Mouse (Mus musculus): ENCODE results near the gene Slc39a11. TPM values are rescaled to one million over a fixed set of nuclear protein-coding genes. Genes with fewer than 3 reads are reported as not detected.

Slc39a11 gene
- polyA plus RNA-seq, 1 experiment from 2014 or later = 31.2 TPM

DNA sequence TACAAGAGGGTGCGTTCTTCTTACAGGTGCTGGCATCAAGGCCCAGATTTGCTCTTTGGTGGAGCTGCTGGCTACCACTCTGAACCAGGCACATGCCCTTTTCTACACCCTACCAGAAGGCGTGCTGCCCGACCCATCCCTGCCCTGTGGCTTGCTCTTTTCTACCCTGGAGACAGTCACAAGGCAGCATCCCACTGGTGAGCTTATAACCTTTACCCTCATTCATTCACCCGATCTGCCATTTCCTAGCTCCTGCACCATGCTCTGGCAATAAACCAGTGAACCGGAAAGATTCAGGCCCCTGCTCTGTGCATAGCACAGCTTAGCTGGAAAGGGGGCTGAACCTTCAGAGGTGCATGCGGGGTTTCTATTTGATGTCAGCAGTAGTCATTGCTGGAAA is 2.6 kb upstream of the Slc39a11 start:
- Histone ChIP-seq H3K9me3 (no peaks in the 10 kb centered on the region), H3K27ac (no peak overlapping the region), H3K4me3 (replicated peaks) (no peak overlapping the region), H3K36me3 (peaks cover 60% of the 10 kb centered on the region), H3K4me1 (replicated peaks) (peaks cover 29% of the 10 kb centered on the region), H3K9ac (replicated peaks) (no peak overlapping the region), H3K27me3 (0 out of 2 replicates have a peak, but pooled peaks cover 5% of the 10 kb centered on the region), H3K4me2 (replicated peaks) (no peak overlapping the region)
- ATAC-seq = no peak
- 91% methylated on average over 6 of the region's 6 CpGs for WGBS

DNA sequence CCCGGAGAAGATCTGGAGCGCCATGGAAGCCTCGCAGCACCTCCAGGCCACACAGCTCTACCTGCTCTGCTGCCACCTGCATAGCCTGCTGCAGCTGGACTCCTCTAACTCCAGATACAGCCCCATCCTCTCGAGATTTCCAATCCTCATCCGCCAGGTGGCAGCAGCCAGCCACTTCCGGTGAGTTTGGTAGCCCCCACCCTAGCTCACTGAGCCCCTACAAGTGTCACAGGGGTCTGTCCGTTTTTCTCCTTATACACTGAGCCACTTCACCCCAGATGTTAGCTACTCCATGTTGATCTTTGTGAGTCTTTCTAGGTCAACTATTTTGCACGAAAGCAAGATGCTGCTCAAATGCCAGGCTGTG is 2.0 kb upstream of the Slc39a11 start:
- Histone ChIP-seq H3K9me3 (no peaks in the 10 kb centered on the region), H3K4me1 (replicated peaks) (peaks cover 29% of the 10 kb centered on the region), H3K4me2 (replicated peaks) (no peak overlapping the region), H3K4me3 (replicated peaks) (no peak overlapping the region), H3K9ac (replicated peaks) (no peak overlapping the region), H3K27me3 (0 out of 2 replicates have a peak, but pooled peaks cover 7% of the 10 kb centered on the region), H3K27ac (peak overlapping the region; percentile 48; the same call in 1 of the 2 replicates), H3K36me3 (peaks cover 54% of the 10 kb centered on the region)
- whole genome bisulfite sequencing = 46% methylated on average over 8 of the region's 8 CpGs
- peak; percentile 25; the same call in 1 of the 2 replicates for ATAC-seq

DNA sequence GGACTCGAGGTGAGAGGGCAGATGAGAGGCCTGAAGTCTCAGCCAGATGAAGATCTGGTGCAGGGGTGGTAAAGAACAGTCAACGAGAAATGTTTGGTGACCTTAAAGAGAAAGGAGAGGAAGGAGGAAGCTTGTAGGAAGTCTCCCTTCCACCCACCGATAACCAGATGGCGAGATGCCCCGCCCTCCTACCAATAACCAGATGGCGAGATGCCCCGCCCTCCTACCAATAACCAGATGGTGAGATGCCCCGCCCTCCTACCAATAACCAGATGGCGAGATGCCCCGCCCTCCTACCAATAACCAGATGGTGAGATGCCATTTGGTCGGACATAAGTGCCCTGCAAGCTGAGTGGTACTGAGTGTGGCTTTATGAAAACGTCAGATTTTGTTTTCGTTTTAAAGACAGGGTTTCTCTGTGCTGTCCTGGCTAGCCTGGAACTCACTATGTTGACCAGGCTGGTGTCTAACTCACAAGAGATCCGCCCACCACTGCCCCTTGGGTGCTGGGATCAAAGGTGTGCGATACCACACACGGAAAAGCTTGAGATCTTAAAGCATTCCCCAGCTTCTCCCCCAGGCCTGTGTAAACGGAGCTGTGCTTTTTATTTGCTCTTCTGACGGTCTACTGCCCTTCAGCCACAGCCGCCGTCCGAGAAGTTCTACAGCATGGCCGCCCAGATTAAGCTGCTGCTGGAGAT is 1.5 kb upstream of the Slc39a11 start:
- WGBS = 70% methylated on average over 22 of the region's 22 CpGs
- peak; percentile 9; the same call in 1 of the 2 replicates for ATAC-seq
- H3K9me3 ChIP-seq = no peaks in the 10 kb centered on the region
- H3K27ac ChIP-seq = peak overlapping the region; percentile 49; the same call in 1 of the 2 replicates
- 0 out of 2 replicates have a peak, but pooled peaks cover 12% of the 10 kb centered on the region for H3K27me3 ChIP-seq
- H3K4me3 ChIP-seq (replicated peaks) = no peak overlapping the region
- H3K4me2 ChIP-seq (replicated peaks) = peak overlapping the region; percentile 66
- peaks cover 49% of the 10 kb centered on the region for H3K36me3 ChIP-seq
- no peak overlapping the region for H3K9ac ChIP-seq (replicated peaks)
- H3K4me1 ChIP-seq (replicated peaks) = peaks cover 29% of the 10 kb centered on the region

DNA sequence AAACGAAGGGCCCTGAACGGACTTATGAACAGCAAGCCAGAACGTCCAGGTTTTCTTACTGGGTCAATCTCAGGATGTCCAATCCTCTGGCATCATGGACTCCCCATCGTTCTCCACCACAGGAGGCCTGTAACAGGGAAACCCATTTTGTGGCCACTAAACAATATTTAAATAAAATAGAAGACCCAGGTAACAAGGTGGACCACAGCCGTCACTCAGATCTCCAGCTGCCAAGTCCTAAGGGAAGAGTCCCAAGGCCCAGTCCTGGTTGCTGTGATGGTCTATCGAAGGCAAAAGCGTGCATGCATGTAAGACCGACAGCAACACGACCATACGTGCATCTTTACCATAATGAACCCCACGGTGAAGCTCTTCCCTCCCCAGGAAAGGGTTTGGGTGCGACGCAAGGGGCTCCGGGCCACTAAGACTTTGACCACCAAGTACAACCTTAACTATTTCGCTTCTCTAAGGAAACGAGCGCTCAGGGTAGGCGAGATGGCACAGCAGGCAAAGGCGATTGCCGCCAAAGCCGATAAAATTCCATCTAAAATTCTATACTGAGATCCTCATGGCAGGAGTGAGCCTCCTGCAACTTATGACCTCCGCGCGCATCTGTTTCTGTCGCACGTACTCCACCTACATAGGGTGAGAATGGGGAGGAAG is 1.1 kb downstream of the Slc39a11 start, which contains the start of gene Cog1:
Gene Cog1 (plus strand): TSS at position 480 of the 663 bp plus-strand sequence.
- ATAC-seq = no peak
- WGBS = 41% methylated on average over 26 of the region's 26 CpGs
- H3K4me1 ChIP-seq (replicated peaks) = peaks cover 29% of the 10 kb centered on the region
- H3K27me3 ChIP-seq = 0 out of 2 replicates have a peak, but pooled peaks cover 15% of the 10 kb centered on the region
- H3K27ac ChIP-seq = peak within 1 kb of the TSS; percentile 92
- peak within 1 kb of the TSS; percentile 66 for H3K4me2 ChIP-seq (replicated peaks)
- H3K4me3 ChIP-seq (replicated peaks) = peak within 1 kb of the TSS; percentile 80
- H3K9me3 ChIP-seq = no peaks in the 10 kb centered on the region
- peaks cover 23% of the 10 kb centered on the region for H3K36me3 ChIP-seq
- H3K9ac ChIP-seq (replicated peaks) = peak within 1 kb of the TSS; percentile 91

DNA sequence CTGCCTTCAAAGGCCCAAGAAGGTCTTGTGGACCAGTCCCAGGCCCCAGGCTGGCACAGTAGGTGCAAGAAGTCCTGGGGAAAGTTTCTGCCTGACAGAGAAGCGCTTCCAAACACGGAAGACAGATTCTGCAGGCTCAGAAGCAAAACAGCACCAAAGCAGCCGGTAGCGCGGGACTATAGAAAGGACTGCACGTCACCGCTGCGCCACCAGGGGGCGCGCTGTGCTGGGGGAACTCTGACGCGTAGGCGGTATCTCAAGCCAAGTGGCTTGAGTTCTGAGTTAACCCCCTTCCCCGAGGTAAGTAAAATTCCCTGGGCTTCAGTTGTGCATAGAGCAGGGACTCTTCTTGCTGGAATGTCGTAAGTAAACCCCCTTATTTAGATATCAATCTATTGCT is 1.7 kb downstream of the Slc39a11 start:
- 3% methylated on average over 15 of the region's 15 CpGs for WGBS
- no peak overlapping the region for H3K4me3 ChIP-seq (replicated peaks)
- 0 out of 2 replicates have a peak, but pooled peaks cover 16% of the 10 kb centered on the region for H3K27me3 ChIP-seq
- no peak for ATAC-seq
- H3K36me3 ChIP-seq = peaks cover 17% of the 10 kb centered on the region
- peaks cover 29% of the 10 kb centered on the region for H3K4me1 ChIP-seq (replicated peaks)
- H3K9ac ChIP-seq (replicated peaks) = no peak overlapping the region
- H3K4me2 ChIP-seq (replicated peaks) = no peak overlapping the region; the same call in 1 of the 2 replicates
- H3K27ac ChIP-seq = no peak overlapping the region
- H3K9me3 ChIP-seq = no peaks in the 10 kb centered on the region

DNA sequence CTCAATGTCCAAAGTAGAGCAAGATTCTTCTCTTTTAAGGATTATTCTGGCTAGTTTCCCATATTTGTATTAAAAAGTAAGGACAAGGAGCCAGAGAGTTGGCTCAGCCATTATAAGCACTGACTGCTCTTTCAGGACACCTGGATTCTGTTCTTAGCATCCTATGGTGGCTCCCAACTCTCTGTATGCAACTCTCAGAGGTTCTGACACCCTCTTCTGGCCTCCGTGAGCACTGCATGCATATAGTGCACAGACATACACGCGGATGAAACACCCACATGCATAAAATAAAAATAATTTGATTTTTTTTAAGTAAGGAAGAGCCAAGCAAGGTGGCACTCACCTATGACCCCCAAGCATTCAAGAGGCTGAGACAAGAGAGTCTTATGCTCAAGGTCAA is 4.7 kb downstream of the Slc39a11 start:
- H3K36me3 ChIP-seq = no peaks in the 10 kb centered on the region
- no peak overlapping the region for H3K9ac ChIP-seq (replicated peaks)
- no peaks in the 10 kb centered on the region for H3K9me3 ChIP-seq
- peaks cover 11% of the 10 kb centered on the region for H3K4me1 ChIP-seq (replicated peaks)
- WGBS = 89% methylated on average over 3 of the region's 3 CpGs
- H3K27me3 ChIP-seq = 0 out of 2 replicates have a peak, but pooled peaks cover 16% of the 10 kb centered on the region
- ATAC-seq = no peak
- H3K4me3 ChIP-seq (replicated peaks) = no peak overlapping the region
- no peak overlapping the region for H3K4me2 ChIP-seq (replicated peaks)
- H3K27ac ChIP-seq = no peak overlapping the region

DNA sequence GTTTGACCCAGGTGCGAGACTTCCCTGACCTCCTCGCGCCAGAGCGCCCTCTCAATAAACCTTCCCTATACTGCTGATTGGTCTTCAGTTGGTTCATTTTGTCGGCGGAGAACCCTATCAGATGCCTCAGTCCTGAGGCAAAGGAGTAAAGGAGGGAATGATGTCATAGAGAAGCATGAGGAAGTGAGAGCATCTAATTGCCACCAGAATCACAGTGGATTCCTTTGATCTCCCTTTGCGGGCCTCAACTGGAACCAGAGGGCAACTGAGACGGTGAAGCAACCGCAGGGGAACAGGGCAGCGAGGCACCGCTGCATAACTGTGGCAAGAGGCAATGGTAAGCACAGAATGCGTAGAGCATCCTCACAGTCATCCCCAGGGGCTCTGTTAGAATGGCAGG is 11.2 kb downstream of the Slc39a11 start:
- 95% methylated on average over 12 of the region's 12 CpGs for WGBS
- Histone ChIP-seq H3K4me1 (replicated peaks) (no peaks in the 10 kb centered on the region), H3K36me3 (peaks cover 6% of the 10 kb centered on the region; the same call in 1 of the 2 replicates), H3K4me3 (replicated peaks) (no peak overlapping the region), H3K9ac (replicated peaks) (no peak overlapping the region), H3K27me3 (no peaks in the 10 kb centered on the region), H3K9me3 (0 out of 2 replicates have a peak, but pooled peaks cover 13% of the 10 kb centered on the region), H3K4me2 (replicated peaks) (no peak overlapping the region), H3K27ac (no peak overlapping the region)
- no peak for ATAC-seq

DNA sequence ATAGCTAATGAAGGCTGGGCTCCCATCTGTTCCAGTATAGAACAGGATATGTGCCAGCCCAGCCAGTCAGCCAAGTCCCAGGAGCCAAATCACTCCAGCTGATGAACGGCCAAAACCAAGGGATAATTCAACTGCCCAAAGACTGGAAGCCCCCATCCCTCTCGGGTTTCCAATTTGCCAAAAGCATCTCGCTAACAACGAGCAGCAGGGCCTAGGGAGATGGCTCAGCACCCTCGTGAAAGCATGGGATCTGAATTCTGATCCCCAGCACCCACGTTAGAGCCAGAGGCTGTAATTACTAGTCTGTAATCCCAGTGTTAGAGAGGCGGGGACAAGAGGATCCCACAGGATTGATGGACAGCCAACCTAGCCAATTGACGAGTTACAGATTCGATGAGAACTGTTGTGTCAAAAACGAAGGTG is 15.2 kb downstream of the Slc39a11 start:
- H3K36me3 ChIP-seq = peaks cover 6% of the 10 kb centered on the region; the same call in 1 of the 2 replicates

DNA sequence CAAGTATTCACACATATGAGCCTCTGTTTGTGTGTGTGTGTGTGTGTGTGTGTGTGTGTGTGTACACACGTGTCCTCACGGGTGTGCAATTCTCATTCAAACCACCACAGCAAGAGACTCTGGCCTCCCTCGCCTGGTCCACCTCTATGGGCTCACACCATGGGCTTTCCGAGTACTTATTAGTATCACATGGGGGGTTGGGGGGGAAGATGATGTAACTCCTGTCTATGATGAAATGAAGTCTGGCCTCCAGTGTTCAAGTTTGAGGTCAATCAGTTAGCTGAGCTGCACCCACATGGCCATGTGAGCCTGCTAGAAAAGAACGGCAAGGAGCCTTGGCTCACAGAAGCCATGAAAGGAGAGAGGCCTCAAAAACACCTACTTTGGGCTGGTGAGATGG is 16.5 kb downstream of the Slc39a11 start:
- Histone ChIP-seq H3K4me3 (replicated peaks) (no peak overlapping the region), H3K4me2 (replicated peaks) (no peak overlapping the region), H3K36me3 (peaks cover 2% of the 10 kb centered on the region; the same call in 1 of the 2 replicates), H3K27me3 (peaks cover 4% of the 10 kb centered on the region; the same call in 1 of the 2 replicates), H3K9me3 (0 out of 2 replicates have a peak, but pooled peaks cover 4% of the 10 kb centered on the region), H3K9ac (replicated peaks) (no peak overlapping the region), H3K4me1 (replicated peaks) (no peaks in the 10 kb centered on the region), H3K27ac (no peak overlapping the region)
- WGBS = 92% methylated on average over 5 of the region's 5 CpGs
- ATAC-seq = no peak

More for the DNA sequence above, 15.2 kb downstream of the Slc39a11 start:
- 72% methylated on average over 10 of the region's 10 CpGs for whole genome bisulfite sequencing
- Histone ChIP-seq H3K9ac (replicated peaks) (no peak overlapping the region), H3K9me3 (0 out of 2 replicates have a peak, but pooled peaks cover 13% of the 10 kb centered on the region), H3K4me1 (replicated peaks) (no peaks in the 10 kb centered on the region), H3K27me3 (peaks cover 4% of the 10 kb centered on the region; the same call in 1 of the 2 replicates), H3K27ac (no peak overlapping the region), H3K4me3 (replicated peaks) (no peak overlapping the region), H3K4me2 (replicated peaks) (no peak overlapping the region)
- ATAC-seq = no peak

DNA sequence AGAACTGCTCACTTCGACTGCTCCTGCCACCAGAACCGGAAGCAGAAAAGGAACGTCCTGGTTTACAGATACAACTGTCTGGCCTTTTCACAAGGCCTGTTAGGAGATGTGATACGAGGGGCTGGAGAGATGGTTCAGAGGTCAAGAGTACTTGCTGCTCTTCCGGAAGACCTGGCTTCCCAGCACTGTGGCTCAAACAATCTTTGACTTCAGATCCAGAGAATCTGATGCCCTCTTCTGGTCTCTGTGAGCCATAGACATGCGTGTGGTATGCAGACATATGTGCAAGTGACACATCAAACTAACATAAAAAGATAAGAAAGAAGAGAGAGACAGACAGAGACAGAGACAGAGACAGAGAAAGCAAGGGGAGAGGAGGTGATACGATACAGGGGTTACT is 17.6 kb downstream of the Slc39a11 start:
- 83% methylated on average over 7 of the region's 7 CpGs for WGBS
- no peaks in the 10 kb centered on the region for H3K36me3 ChIP-seq
- no peak for ATAC-seq
- H3K4me2 ChIP-seq (replicated peaks) = no peak overlapping the region
- H3K27me3 ChIP-seq = peaks cover 4% of the 10 kb centered on the region; the same call in 1 of the 2 replicates
- H3K27ac ChIP-seq = no peak overlapping the region
- no peak overlapping the region for H3K4me3 ChIP-seq (replicated peaks)
- H3K4me1 ChIP-seq (replicated peaks) = no peaks in the 10 kb centered on the region
- H3K9me3 ChIP-seq = no peaks in the 10 kb centered on the region
- no peak overlapping the region for H3K9ac ChIP-seq (replicated peaks)

DNA sequence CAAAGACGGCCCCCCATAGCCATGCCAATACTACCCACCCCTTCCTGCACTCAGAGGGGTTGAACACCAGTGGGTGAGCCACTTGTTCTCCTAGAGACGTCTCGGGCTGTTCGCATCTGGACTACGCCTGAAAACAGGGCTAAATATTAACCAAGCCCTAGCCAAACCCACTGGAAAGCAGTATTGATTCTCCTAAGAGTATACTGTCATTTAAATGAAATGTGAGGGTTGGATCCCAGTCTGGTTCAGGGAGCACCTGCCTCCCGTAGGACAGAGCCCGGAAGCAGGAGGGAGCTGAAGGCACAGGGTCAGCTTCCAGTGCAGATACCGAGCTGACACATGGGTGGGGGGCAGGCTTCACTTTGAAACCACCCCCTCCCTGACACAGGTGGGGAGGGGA is 18.0 kb downstream of the Slc39a11 start:
- 80% methylated on average over 8 of the region's 8 CpGs for WGBS
- H3K4me1 ChIP-seq (replicated peaks) = no peaks in the 10 kb centered on the region
- H3K9ac ChIP-seq (replicated peaks) = no peak overlapping the region
- H3K27me3 ChIP-seq = peaks cover 4% of the 10 kb centered on the region; the same call in 1 of the 2 replicates
- no peak overlapping the region for H3K4me3 ChIP-seq (replicated peaks)
- no peak overlapping the region for H3K4me2 ChIP-seq (replicated peaks)
- no peaks in the 10 kb centered on the region for H3K9me3 ChIP-seq
- ATAC-seq = no peak
- H3K27ac ChIP-seq = no peak overlapping the region
- no peaks in the 10 kb centered on the region for H3K36me3 ChIP-seq

DNA sequence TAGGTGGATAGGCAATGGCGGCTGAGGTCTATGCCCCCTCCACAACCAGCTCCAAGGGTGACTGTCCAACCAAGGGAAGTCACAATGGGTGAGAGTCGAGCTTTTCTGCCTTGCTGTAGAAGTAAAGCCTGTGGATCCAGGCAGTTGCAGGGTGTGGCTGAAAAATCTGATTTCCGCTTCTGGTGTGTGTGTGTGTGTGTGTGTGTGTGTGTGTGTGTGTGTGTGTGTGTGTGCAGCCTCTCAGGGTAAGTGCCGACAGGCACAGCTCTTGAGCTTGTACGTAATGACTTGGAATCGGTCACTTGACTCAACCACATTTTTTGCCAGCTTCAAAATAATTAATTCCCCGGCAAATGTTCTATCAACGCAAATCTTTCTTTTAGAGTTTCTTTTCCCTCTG is 18.6 kb downstream of the Slc39a11 start:
- H3K4me3 ChIP-seq (replicated peaks) = no peak overlapping the region
- WGBS = 84% methylated on average over 7 of the region's 8 CpGs
- H3K4me1 ChIP-seq (replicated peaks) = no peaks in the 10 kb centered on the region

More for the DNA sequence above, 18.6 kb downstream of the Slc39a11 start:
- Histone ChIP-seq H3K4me2 (replicated peaks) (no peak overlapping the region), H3K27ac (no peak overlapping the region), H3K36me3 (no peaks in the 10 kb centered on the region), H3K9ac (replicated peaks) (no peak overlapping the region), H3K9me3 (no peaks in the 10 kb centered on the region), H3K27me3 (peaks cover 4% of the 10 kb centered on the region; the same call in 1 of the 2 replicates)
- ATAC-seq = no peak

Data from midbrain, embryonic 13.5 days (tissue).